8 mouse cellular contexts compared by ENCODE assay signal in the genomic region with DNA sequence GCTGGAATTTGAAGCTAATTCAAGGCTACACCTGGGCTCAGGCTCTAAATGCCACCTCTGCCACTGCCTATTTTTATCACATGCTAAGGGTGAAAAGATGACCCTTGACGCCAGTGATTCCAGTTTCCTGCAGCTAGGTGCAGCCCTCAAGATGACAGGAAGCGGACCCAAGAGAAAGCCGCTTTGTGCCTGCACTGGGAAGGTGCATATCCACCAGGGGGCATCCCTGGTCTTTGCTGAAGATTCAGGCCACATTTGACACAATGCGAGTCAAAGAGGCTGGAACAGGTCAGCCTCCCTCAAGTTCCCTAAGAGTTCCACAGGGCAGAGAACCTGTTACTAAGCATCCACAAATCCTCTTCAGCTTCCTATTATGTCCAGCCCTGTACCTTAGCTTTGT. TPM values are rescaled to one million over a fixed set of nuclear protein-coding genes. Genes with fewer than 3 reads are reported as not detected.
DNase-seq lines count a peak whose midpoint lies in the region; ATAC-seq and TF ChIP-seq lines count a peak whose summit lies in the region.
"Had no signal": no experiment of that assay in that cellular context is flagged by ENCODE, and none has a peak within 500 bp of the region (broad histone marks: within the 10 kb centered on the region; RNA-seq: fewer than 3 reads in every experiment).

No protein-coding gene starts in this region.

- no peaks in the 10 kb centered on the region for H3K27me3 ChIP-seq in G1E (ENCODE audit: insufficient read depth, low read length)
- no peaks in the 10 kb centered on the region for H3K27me3 ChIP-seq in embryonic facial prominence, embryonic 14.5 days (replicated peaks; ENCODE audit: control insufficient read depth, insufficient read depth, low read length)
- H3K27me3 ChIP-seq: heart, embryonic 15.5 days had no signal

- TF ChIP-seq CTCF in G1E (IDR thresholded peaks at IDR 0.05; ENCODE audit: low read depth, low read length) = peak; percentile 47; the same call in 1 of the 2 replicates

- peaks cover 56% of the 10 kb centered on the region for H3K36me3 ChIP-seq in G1E (replicated peaks)
- no peaks in the 10 kb centered on the region for H3K36me3 ChIP-seq in embryonic facial prominence, embryonic 14.5 days (ENCODE audit: control insufficient read depth, insufficient read depth, low read length)
- H3K36me3 ChIP-seq: heart, embryonic 15.5 days had no signal

- peak; percentile 27 for DNase-seq in G1E (ENCODE audit: low spot score)
- DNase-seq in adrenal gland, postnatal 14 days = peak; percentile 88
- peak; percentile 73 for DNase-seq in embryonic facial prominence, embryonic 14.5 days (ENCODE audit: low spot score)
- peak; percentile 88 for DNase-seq in heart, postnatal 4 days
- DNase-seq in layer of hippocampus, adult 9-11 months = peak; percentile 79
- peak; percentile 90 for DNase-seq in lung, postnatal 14 days
- DNase-seq in skeletal muscle tissue, adult 2 months (ENCODE audit: low read depth, low spot score) = peak; percentile 69

- ATAC-seq in G1E (ENCODE audit: extremely low read depth, insufficient number of reproducible peaks, low FRiP score, poor library complexity, severe bottlenecking) = no peak
- peak; percentile 63; the same call in 1 of the 2 replicates for ATAC-seq in embryonic facial prominence, embryonic 14.5 days (ENCODE audit: low read depth)

- H3K4me2 ChIP-seq in embryonic facial prominence, embryonic 14.5 days (ENCODE audit: low read depth, low read length) = no peak overlapping the region
- H3K4me2 ChIP-seq: heart, embryonic 15.5 days had no signal

- H3K27ac ChIP-seq in embryonic facial prominence, embryonic 14.5 days (replicated peaks; ENCODE audit: low read depth, low read length) = no peak overlapping the region
- H3K27ac ChIP-seq: heart, embryonic 15.5 days had no signal

- WGBS in embryonic facial prominence, embryonic 14.5 days = 24% methylated on average over 4 of the region's 4 CpGs

- H3K4me1 ChIP-seq in G1E (ENCODE audit: insufficient read depth, low read depth, low read length) = peaks cover 5% of the 10 kb centered on the region
- no peaks in the 10 kb centered on the region for H3K4me1 ChIP-seq in embryonic facial prominence, embryonic 14.5 days (ENCODE audit: control insufficient read depth, insufficient read depth, low read length)
- H3K4me1 ChIP-seq: heart, embryonic 15.5 days had no signal

- no peak overlapping the region for H3K4me3 ChIP-seq in G1E (ENCODE audit: low read depth, low read length)
- no peak overlapping the region for H3K4me3 ChIP-seq in embryonic facial prominence, embryonic 14.5 days (ENCODE audit: low read depth, low read length)
- H3K4me3 ChIP-seq: heart, embryonic 15.5 days had no signal

- no peak overlapping the region for H3K9ac ChIP-seq in embryonic facial prominence, embryonic 14.5 days (ENCODE audit: low read depth, low read length)
- H3K9ac ChIP-seq: heart, embryonic 15.5 days had no signal

- H3K9me3 ChIP-seq in G1E (replicated peaks) = no peaks in the 10 kb centered on the region
- H3K9me3 ChIP-seq in embryonic facial prominence, embryonic 14.5 days (ENCODE audit: control insufficient read depth, low read length) = no peaks in the 10 kb centered on the region
- H3K9me3 ChIP-seq: heart, embryonic 15.5 days had no signal

RNA-seq across cellular contexts. Expression of a gene that starts 21.3 kb away (rescaled TPM):
- 33.5 and 38.4 TPM in 2 replicates for total RNA-seq in G1E (2014; fragmentation: Nextera tagmentation)
- 14.3 and 17.5 TPM in 2 replicates for total RNA-seq in G1E (2017)
- 27.0 and 29.0 TPM in 2 replicates for polyA plus RNA-seq in G1E (2012)
- 20.5 and 24.7 TPM in 2 replicates for total RNA-seq in adrenal gland, postnatal 14 days (2021)
- 30.1 and 31.0 TPM in 2 replicates for polyA plus RNA-seq in embryonic facial prominence, embryonic 14.5 days (2014; fragmentation: Nextera tagmentation; extraction: Ambion mirVana)
- total RNA-seq in heart, postnatal 4 days (2021) = 10 to 100 TPM; 27.7 to 29.5 TPM

RNA-seq across cellular contexts. Expression of a gene that starts 46.6 kb away (rescaled TPM):
- total RNA-seq in G1E (2014; fragmentation: Nextera tagmentation) (16.0 and 18.8 TPM in 2 replicates), G1E (2017) (7.1 and 10.2 TPM in 2 replicates)
- polyA plus RNA-seq in G1E (2012) = 16.4 and 18.1 TPM in 2 replicates
- 11.7 and 13.4 TPM in 2 replicates for total RNA-seq in adrenal gland, postnatal 14 days (2021)
- polyA plus RNA-seq in embryonic facial prominence, embryonic 14.5 days (2014; fragmentation: Nextera tagmentation; extraction: Ambion mirVana) = 19.5 and 20.8 TPM in 2 replicates
- total RNA-seq in heart, postnatal 4 days (2021) = 10 to 100 TPM; 19.2 to 19.8 TPM

Comparison
In these comparisons a context has a peak if more than half of its experiments do, and no peak if none do; other contexts are left out.
1. DNase-seq: peak in every context shown above with its lines; median percentile 90 in lung, postnatal 14 days; 88 in adrenal gland, postnatal 14 days; 88 in heart, postnatal 4 days; 79 in layer of hippocampus, adult 9-11 months; 73 in embryonic facial prominence, embryonic 14.5 days; 69 in skeletal muscle tissue, adult 2 months; 27 in G1E.